Mouse (Mus musculus): Measurements from ENCODE around the gene Ggta1.
A peak's percentile ranks its signal among the peaks of the same experiment; 100 is the strongest.

Gene Ggta1

GRCm38 (mm10) chr2:35400739-35401138, 62.3 kb downstream of the Ggta1 start:
- DNase-seq (ENCODE audit: low spot score) = no peak

DNA sequence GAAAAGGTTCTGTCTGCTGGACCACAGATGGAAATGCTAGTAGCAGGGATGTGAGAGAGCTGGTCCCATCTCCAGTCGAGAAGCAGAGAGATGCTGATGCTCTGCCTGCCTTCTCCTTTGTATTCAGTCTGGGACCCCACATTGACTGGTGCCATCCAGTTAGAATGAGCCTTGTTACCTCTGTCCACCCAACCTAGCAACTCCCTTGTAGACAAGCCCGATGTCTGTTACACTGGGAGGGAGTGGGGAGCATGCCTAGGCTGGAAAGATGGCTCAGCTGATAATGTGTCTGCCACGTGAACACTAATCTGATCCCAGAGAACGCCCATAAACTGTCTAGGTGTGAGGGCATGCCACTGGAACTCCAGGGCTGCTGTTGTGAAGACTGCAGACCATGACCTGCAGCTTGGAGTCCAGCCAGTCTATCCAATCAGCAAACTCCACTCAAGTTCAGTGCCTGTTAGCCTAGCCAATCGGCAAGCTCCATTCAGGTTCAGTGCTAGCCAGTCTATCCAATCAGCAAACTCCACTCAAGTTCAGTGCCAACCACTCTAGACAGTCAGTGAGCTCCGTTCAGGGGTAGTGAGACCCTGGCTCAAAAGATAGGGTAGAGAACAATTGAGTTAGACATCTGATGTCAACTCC, 64.7 kb downstream of the Ggta1 start:
- DNase-seq (ENCODE audit: low spot score) = no peak

DNA sequence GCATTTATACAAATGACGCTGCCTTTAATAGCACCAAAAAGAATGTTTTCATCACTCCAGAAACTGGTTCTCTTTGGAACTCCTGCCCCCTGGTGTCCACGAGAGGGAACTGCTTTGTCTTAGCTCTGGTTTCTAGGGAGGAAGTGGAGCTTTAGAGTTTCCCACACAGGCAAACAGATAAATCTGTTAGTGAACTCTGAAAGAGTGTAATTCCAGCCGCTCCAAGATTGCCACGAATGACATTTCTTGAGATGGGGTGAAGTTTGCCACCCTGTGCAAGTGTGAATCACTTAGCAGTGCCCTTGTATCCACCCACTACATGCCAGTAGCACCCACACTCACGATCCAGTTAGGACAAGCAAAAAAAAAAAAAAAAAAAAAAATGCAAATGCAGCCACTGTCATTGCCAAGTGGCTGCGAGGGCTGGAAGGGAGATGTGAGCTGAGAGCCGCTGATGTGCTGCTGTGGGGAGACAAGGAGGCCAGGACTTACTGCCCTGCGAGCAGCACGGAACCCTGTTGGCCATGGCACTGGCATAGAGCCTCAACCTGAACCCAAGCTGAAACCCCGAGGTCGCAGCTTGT, 65.3 kb downstream of the Ggta1 start:
- peak; percentile 66 for DNase-seq (ENCODE audit: low spot score)

- no peak for DNase-seq (ENCODE audit: low spot score)
These were observed 65.9 kb downstream of the Ggta1 start, which contains the start of gene 4930402F06Rik for GRCm38 (mm10) chr2:35397096-35397495. TSS of gene 4930402F06Rik (minus strand) at chr2:35397175.

GRCm38 (mm10) chr2:35385441-35385871, 77.6 kb downstream of the Ggta1 start:
- DNase-seq (ENCODE audit: low spot score) = no peak

- DNase-seq (ENCODE audit: low spot score) = no peak
These were observed 83.7 kb downstream of the Ggta1 start for GRCm38 (mm10) chr2:35379306-35379705.

DNA sequence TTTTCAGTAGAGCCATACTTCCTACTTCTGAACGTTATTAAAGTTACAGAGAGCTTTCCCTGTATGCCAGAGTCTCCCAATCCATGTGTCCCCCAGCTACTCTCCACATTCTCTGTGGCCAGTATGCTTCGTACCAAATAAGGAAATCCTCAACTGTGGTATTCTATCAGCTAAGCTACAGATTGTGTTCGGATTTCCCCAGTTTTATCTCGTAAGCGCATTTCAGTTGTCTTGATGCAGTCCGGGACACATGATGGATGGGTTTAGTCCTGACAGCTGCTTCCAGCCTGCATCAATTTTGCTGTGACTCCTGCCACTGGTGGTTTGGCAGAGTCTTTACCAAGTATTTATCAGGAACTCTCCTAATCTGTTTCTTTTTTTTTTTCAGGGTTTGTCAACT, 85.4 kb downstream of the Ggta1 start:
- no peak for DNase-seq (ENCODE audit: low spot score)

- peak; percentile 30 for DNase-seq (ENCODE audit: low spot score)
These were observed 90.0 kb downstream of the Ggta1 start for GRCm38 (mm10) chr2:35373003-35373402.

DNA sequence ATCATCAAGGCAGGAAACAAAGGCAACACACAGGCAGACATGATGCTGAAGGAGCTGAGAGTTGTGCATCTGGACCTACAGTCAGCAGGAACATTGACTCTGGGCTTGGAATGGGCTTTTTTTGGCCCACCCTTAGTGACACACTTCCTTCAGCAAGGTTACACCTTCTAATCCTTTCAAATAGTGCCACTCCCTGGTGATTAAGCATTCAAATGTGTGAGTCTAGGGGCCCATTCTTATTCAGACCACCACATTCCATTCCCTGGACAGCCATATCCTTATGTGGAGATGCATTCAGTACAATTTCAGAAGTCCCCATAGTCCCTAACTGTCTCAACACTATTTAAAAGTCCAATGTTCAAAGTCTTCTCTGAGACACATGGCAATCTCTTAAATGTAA, 92.3 kb downstream of the Ggta1 start:
- DNase-seq (ENCODE audit: low spot score) = no peak

DNA sequence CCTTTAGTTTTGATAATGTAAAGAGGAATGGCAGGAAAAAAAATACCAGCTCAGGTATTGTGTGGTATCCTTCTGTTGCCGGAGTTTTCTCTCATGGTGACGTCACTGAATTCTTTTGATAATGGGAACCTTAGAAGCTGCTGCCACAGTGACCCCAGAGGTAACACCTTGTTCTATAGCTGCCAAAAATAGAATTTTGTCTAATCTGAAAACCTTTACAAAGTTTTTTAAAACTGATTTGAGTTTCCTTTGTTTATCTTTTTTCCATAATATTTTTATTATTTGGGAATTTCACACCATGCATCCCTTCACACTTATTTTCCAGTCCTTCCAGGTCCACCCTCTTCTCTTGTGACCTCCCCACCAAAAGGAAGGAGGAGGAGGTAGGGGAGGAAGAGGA, 95.4 kb downstream of the Ggta1 start, which contains the start of gene 4930568D16Rik:
4930568D16Rik (minus strand) TSS at position 101 of the 400 bp plus-strand sequence.
- no peak for DNase-seq (ENCODE audit: low spot score)
